Mouse (Mus musculus) heart, postnatal 25 days (tissue): Measurements from ENCODE around the gene Dstyk. TPM values are rescaled to one million over a fixed set of nuclear protein-coding genes. Genes with fewer than 3 reads are reported as not detected.

Source experiments
- DNase-seq: peaks from one replicate; pipeline ENCODE4 v3.0.0; 2022; ENCODE audit warnings: low spot score
- intact Hi-C: fragments of 180-260 bp; cut with DNase I; formaldehyde crosslinking; loops from one replicate; pipeline ENCODE4 v1.15.1; 2025
- total RNA-seq, 2 experiments: library from RNA; stranded (reverse); gene quantifications; 2 replicates each; pipeline ENCODE4 v1.2.3; 2021

The Dstyk gene
- total RNA-seq, 2 experiments from 2014 or later: 17.4 TPM

DNA sequence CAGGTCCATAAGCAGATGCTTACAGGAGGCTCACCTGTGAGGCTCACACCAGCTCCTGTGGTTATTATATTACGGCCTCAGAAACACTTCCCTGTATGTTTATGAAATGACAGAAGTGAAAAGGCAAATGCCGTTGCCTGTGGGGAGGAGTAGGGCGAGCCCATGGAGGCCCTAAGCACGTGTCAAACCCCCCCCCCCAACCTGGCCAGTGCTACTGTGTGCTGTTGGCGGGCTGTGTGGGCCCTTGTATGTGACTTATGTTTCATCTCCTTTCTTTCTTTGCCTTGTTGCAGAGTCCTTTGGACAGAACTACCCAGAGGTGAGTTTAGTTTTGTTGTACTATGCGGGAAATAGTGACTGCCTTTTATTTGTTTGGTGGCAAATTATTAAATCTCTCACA is 66.4 kb downstream of the Dstyk start:
- intact Hi-C loops: no loop called here
- DNase-seq: no peak

DNA sequence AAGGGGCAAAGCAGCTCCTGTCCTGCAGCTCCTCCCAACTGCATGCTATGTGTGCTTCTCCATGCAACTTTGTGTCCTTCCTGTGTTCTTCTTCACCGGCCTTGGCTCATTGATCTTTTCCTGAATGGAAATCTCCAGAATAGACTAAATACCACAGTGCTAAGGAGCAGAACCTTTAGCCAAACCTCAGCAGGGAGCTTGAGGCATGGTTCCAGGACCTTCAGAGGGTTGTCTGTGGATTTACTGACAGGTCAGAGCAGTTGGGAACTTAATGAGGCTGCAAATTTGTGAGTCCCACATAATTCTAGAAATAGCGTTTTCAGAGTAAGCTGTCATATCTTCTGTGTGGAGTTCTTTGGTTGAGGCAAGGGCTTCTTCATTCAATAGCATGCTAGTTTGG is 83.2 kb downstream of the Dstyk start:
- intact Hi-C loops: no loop called here
- DNase-seq: no peak

DNA sequence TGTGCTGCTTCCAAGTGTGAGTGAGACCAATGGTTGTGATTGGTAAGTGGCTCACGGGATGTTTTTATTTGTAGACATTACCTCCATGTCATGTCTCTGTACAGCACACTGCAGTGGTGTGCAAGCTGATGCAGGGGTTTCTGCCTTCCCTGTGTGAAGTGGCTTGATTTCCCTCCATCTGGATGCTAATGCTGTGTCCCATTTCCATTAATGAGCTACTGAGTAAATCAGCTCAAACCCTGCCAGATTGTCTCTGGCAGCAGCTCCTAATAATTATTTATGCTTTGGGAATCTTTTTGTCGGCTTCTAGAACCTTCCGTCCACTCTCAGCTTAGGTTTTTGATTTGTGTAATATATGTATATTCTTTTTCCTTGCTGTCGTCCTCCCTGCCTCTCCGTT is 87.8 kb downstream of the Dstyk start:
- intact Hi-C loops: no loop called here

DNA sequence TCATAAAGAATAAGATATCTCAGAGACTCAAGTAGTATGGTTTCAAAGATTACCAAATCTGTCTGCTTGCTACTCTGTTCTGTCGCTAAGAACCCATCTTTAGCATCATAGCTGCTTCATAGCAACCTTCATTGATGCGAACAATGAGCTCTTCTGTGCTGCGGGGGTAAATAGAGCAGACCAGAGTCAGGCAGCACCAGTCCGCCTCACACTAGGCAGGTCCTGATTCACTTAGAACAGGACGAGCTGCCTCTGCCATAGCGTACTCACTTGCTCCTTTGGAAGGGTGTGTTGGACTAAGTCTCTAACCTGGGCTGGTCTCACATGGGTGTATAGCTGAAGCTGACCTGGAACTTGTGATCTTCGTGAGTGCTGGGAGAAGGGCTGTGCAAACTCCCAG is 88.7 kb downstream of the Dstyk start, which contains the start of gene Tmem81:
Tmem81 (plus strand) TSS at position 173 of the 400 bp plus-strand sequence.
- no peak for DNase-seq
- intact Hi-C loops: no loop called here

More for the DNA sequence above, 87.8 kb downstream of the Dstyk start:
- DNase-seq: no peak

DNA sequence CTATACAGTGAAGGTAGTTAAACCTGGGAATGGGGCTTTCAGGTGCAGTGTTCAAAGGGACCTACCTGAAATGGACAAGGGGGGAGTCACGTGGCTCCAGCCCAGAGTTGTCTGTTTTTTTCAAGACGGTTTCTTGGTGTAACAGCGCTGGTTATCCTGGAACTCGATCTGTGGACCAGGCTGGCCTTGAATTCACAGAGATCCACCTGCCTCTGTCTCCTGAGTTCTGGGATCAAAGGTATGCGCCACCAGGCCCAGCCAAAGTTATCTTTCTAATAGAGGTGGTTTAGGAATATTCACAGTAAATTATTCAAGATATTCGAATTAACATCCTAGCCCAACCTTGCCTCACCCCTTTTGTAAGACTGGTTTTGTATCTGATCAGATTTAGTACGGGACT is 89.3 kb downstream of the Dstyk start:
- no peak for DNase-seq
- intact Hi-C loops: no loop called here

GRCm38 (mm10) chr1:132509771-132510170 is 92.4 kb downstream of the Dstyk start:
- intact Hi-C loops: no loop called here
- DNase-seq: no peak

DNA sequence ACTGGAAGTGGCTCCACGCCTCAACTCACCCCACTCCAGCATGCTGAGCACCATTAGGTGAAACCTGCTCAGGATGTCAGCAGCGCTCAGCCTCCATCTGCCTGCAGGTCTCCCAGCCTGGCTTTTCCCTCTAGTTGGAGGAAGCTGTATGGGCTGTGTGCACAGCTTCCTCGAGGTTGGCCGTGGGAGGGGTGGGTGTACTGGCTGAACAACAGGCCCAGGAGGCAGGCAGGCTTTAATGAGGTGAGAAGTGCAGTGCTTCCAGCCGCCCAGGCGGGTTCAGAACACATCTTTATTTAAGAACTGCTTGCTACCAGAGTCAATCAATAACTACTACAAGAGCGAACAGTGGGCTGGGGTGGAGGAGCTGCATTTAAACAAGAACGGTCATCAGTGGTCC is 94.2 kb downstream of the Dstyk start:
- intact Hi-C loops: no loop called here

GRCm38 (mm10) chr1:132512106-132512505 is 94.8 kb downstream of the Dstyk start:
- no peak for DNase-seq
- intact Hi-C loops: no loop called here

More for the DNA sequence above, 94.2 kb downstream of the Dstyk start:
- no peak for DNase-seq

DNA sequence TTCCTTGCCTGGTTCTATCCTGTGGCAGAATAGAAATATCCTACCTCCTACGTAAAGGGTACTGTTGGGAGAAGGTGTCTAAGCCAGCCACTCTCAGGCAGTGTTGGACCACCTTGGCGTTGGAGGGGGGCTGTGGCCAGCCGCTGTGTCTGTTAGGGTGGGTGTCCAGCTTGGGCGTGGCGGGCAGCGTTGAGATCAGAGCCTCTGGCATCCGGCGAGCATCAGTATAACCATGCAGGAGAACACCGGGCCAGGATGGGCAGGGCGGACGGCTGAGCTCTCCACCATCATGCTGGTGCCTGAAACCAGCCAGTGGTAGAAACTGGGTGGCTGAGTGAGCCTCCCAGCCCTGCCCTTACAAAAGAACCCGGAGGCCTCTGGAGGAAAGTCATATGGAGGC is 98.0 kb downstream of the Dstyk start:
- intact Hi-C loops: no loop called here
- no peak for DNase-seq

Other genes starting within 250 kb of the Dstyk start
- not detected for gene Lemd1, start 226.1 kb upstream of the Dstyk start, total RNA-seq
- not detected for gene AC124108.1, start 226.1 kb upstream of the Dstyk start, total RNA-seq
- not detected for gene Gm10188, start 187.8 kb upstream of the Dstyk start, total RNA-seq
- 10 to 100 TPM; 22.3 to 28.8 TPM for gene Klhdc8a, start 118.9 kb upstream of the Dstyk start, total RNA-seq
- gene Nuak2, start 101.4 kb upstream of the Dstyk start, total RNA-seq: 1 to 10 TPM; 4.1 to 4.3 TPM
- 10 to 100 TPM; 17.0 to 18.5 TPM for gene Tmcc2, start 26.3 kb upstream of the Dstyk start, total RNA-seq
- gene Rbbp5, start 59.8 kb downstream of the Dstyk start, total RNA-seq: 10 to 100 TPM; 18.9 to 24.2 TPM
- 1 to 10 TPM; 1.6 TPM for gene Tmem81, start 88.7 kb downstream of the Dstyk start, total RNA-seq
- gene Cntn2, start 125.7 kb downstream of the Dstyk start, total RNA-seq: 1 to 10 TPM; 3.9 to 7.8 TPM